Mouse (Mus musculus) bone marrow macrophage, adult 2 months (primary cell): ENCODE measurements at regions not wholly inside any gene's neighbourhood (a gene's known extent, or its start where the extent isn't known, plus 50 kb on each side); places are given as distances from the start of the nearest gene placed in this dataset.

Experiments used
- CTCF ChIP-seq: IDR thresholded peaks from 2 replicates; pipeline ENCODE4 v1.5.1; 2012; ENCODE audit warnings: low read depth, mild to moderate bottlenecking, low read length, moderate library complexity
- POLR2A ChIP-seq: IDR thresholded peaks from 2 replicates; pipeline ENCODE4 v1.6.1; 2012; ENCODE audit warnings: mild to moderate bottlenecking, low read depth, low read length, borderline replicate concordance

DNA sequence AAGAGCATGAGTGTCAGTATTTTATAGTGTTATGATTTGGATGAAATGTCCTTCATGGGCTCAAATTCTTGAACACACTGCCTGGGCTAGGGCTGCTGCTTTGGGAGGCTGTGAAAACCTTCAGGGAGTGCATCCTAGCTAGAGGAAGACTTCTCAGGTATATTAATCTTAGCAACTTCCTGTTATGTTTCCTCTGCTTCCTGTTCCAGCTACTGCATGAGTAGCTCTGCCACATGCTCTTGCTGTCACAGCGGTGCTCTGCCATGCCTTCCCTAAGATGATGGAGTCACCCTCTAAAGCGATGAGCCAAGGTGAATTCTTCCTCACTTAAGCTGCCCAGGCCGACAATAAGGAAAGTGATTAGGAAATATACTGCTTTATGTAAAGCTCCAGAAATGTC lies 60.1 kb upstream of the Pitrm1 start:
- TF ChIP-seq CTCF (no peak), POLR2A (no peak)
